Mouse (Mus musculus) liver, embryonic 14.5 days (tissue): ENCODE measurements at regions not wholly inside any gene's neighbourhood (a gene's known extent, or its start where the extent isn't known, plus 50 kb on each side); places are given as distances from the start of the nearest gene placed in this dataset.

Experiments
- CTCF ChIP-seq: IDR thresholded peaks from 2 replicates; pipeline ENCODE4 v1.5.1; 2016; ENCODE audit warnings: antibody characterized with exemption, low read depth, control low read depth
- EP300 ChIP-seq: IDR thresholded peaks from 2 replicates; pipeline ENCODE4 v1.6.1; 2016; ENCODE audit warnings: antibody characterized with exemption, low read depth

DNA sequence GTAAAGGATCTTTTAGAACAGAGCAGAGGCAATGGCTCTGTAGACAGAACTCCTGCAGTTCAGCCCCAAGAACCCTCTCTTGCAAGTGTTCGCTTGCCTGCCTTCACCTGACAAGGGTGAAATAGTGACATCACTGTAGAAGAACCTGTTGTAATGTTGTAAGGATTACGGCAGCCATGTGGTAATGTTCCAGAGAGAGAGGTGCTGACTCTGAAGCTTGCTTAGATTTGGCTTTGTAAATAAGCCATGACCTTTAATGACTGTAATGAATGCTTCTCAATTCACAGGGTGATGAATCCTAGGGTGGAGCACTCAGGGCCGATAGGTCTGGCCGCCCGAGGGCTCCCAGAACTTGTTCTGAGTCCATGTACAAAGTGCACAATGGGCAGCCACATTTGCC, 230.2 kb downstream of the Irx1 start:
- TF ChIP-seq CTCF (no peak), EP300 (no peak)
